8 mouse cellular contexts compared by ENCODE assay signal in genomic region chr2:90579728-90580235, GRCm38 (mm10). TPM values are rescaled to one million over a fixed set of nuclear protein-coding genes. Genes with fewer than 3 reads are reported as not detected.
A peak's percentile ranks its signal among the peaks of the same experiment; 100 is the strongest.
DNase-seq lines count a peak whose midpoint lies in the region; ATAC-seq and TF ChIP-seq lines count a peak whose summit lies in the region.

No protein-coding gene starts in this region.

- peak overlapping the region; percentile 98 for H3K27ac ChIP-seq in cortical plate, adult 2 months (ENCODE audit: insufficient read depth, low read length)
- peak overlapping the region; percentile 89 for H3K27ac ChIP-seq in liver, postnatal 0 days (ENCODE audit: low read depth)
- peak overlapping the region; percentile 62 for H3K27ac ChIP-seq in neural tube, embryonic 12.5 days

- peak overlapping the region; percentile 100 for H3K4me2 ChIP-seq in liver, postnatal 0 days (ENCODE audit: low read depth, low read length)
- peak overlapping the region; percentile 94 for H3K4me2 ChIP-seq in neural tube, embryonic 12.5 days (replicated peaks)

- TF ChIP-seq POLR2A in cortical plate, adult 2 months (IDR thresholded peaks at IDR 0.05; ENCODE audit: extremely low read depth, insufficient read depth, low read length), result no peak

- ATAC-seq in Patski, result peak; percentile 51
- ATAC-seq in liver, postnatal 0 days, result peak; percentile 71
- peak; percentile 70 for ATAC-seq in neural tube, embryonic 12.5 days (ENCODE audit: low FRiP score, low read depth)

- POLR2A ChIA-PET in Patski (lab: Charles Lee), result interaction anchor here (1.3 to 2.8 kb wide), 5 partner anchors 11 to 70 kb away, joined by 3 to 9 read pairs (median 4); no protein-coding TSS in a partner anchor

- TF ChIP-seq EP300 in liver, postnatal 0 days (IDR thresholded peaks at IDR 0.05; ENCODE audit: low read depth), result no peak

- H3K9ac ChIP-seq in liver, postnatal 0 days (replicated peaks), result peak overlapping the region; percentile 96
- peak overlapping the region; percentile 92 for H3K9ac ChIP-seq in neural tube, embryonic 12.5 days

- in situ Hi-C loops in Patski (cut with MboI; ENCODE audit: low pct_unique_long_range_greater_than_20kb), result loop anchor here (5.0 kb wide), 2 partner anchors 38 to 98 kb away; partner anchors contain the start of gene Nup160

- 1% methylated on average over 39 of the region's 44 CpGs for WGBS in liver, postnatal 0 days (ENCODE audit: insufficient replicate concordance)
- WGBS in neural tube, embryonic 12.5 days, result under 1% methylated on average over 44 of the region's 44 CpGs

- H3K27me3 ChIP-seq in Patski, result no peaks in the 10 kb centered on the region
- H3K27me3 ChIP-seq in liver, postnatal 0 days (ENCODE audit: insufficient read depth, low read length), result no peaks in the 10 kb centered on the region
- H3K27me3 ChIP-seq in neural tube, embryonic 12.5 days (replicated peaks), result no peaks in the 10 kb centered on the region

- no peaks in the 10 kb centered on the region for H3K36me3 ChIP-seq in liver, postnatal 0 days (replicated peaks; ENCODE audit: insufficient read depth, low read length)
- no peaks in the 10 kb centered on the region for H3K36me3 ChIP-seq in neural tube, embryonic 12.5 days

- no peaks in the 10 kb centered on the region for H3K9me3 ChIP-seq in liver, postnatal 0 days (ENCODE audit: low read length)
- no peaks in the 10 kb centered on the region for H3K9me3 ChIP-seq in neural tube, embryonic 12.5 days

- CTCF ChIA-PET in Patski (lab: Charles Lee), result interaction anchor here (0.9 to 2.3 kb wide), 4 partner anchors 10 to 97 kb away, joined by 3 to 7 read pairs (median 4); no protein-coding TSS in a partner anchor

- H3K4me3 ChIP-seq in cortical plate, adult 2 months (ENCODE audit: insufficient read depth, low read length), result peak overlapping the region; percentile 95
- peak overlapping the region; percentile 92 for H3K4me3 ChIP-seq in liver, postnatal 0 days (ENCODE audit: low read depth, low read length)
- peak overlapping the region; percentile 83 for H3K4me3 ChIP-seq in neural tube, embryonic 12.5 days

- DNase-seq in B cell, adult 2 months, result peak; percentile 49 to 52
- no peak for DNase-seq in Patski (ENCODE audit: low read depth, low spot score)
- peak; percentile 52 to 74 for DNase-seq in gastrocnemius, postnatal 4 days (ENCODE audit: low spot score in 2 of 2)
- peak; percentile 67 for DNase-seq in kidney, adult 11 months
- peak; percentile 80 for DNase-seq in liver, postnatal 0 days
- DNase-seq in urinary bladder, adult 2 months (ENCODE audit: low spot score), result peak; percentile 52

- H3K4me1 ChIP-seq in cortical plate, adult 2 months (ENCODE audit: control insufficient read depth, insufficient read depth, low read length), result peaks cover 7% of the 10 kb centered on the region; the same call in 1 of the 2 replicates
- H3K4me1 ChIP-seq in liver, postnatal 0 days (ENCODE audit: insufficient read depth), result peaks cover 46% of the 10 kb centered on the region
- H3K4me1 ChIP-seq in neural tube, embryonic 12.5 days, result 0 out of 2 replicates have a peak, but pooled peaks cover 6% of the 10 kb centered on the region

- peak; percentile 92 for TF ChIP-seq CTCF in Patski (IDR thresholded peaks at IDR 0.05)
- no peak for TF ChIP-seq CTCF in cortical plate, adult 2 months (IDR thresholded peaks at IDR 0.05; ENCODE audit: extremely low read depth, insufficient read depth, low read length)
- TF ChIP-seq CTCF in liver, postnatal 0 days (IDR thresholded peaks at IDR 0.05; ENCODE audit: low read depth), result peak; percentile 61

RNA-seq across cellular contexts. Expression of gene Ptprj, which starts 0.7 kb away (rescaled TPM):
- polyA plus RNA-seq in Patski (2021), result 51.0 TPM
- 36.9 and 40.2 TPM in 2 replicates for polyA plus RNA-seq in cortical plate, adult 2 months (2012; rRNA removed)
- total RNA-seq in gastrocnemius, postnatal 4 days (2021), result 10 to 100 TPM; 12.5 to 12.7 TPM
- 2.7 and 2.8 TPM in 2 replicates for polyA plus RNA-seq in liver, postnatal 0 days (2015; fragmentation: Nextera tagmentation; extraction: Ambion mirVana)
- polyA plus RNA-seq in neural tube, embryonic 12.5 days (2016; fragmentation: Nextera tagmentation; extraction: Ambion mirVana), result 3.7 and 4.0 TPM in 2 replicates
- 7.1 and 10.1 TPM in 2 replicates for polyA plus RNA-seq in urinary bladder, adult 2 months (2012; rRNA removed)
